ENCODE assay signal across 9 mouse cellular contexts in the genomic region with DNA sequence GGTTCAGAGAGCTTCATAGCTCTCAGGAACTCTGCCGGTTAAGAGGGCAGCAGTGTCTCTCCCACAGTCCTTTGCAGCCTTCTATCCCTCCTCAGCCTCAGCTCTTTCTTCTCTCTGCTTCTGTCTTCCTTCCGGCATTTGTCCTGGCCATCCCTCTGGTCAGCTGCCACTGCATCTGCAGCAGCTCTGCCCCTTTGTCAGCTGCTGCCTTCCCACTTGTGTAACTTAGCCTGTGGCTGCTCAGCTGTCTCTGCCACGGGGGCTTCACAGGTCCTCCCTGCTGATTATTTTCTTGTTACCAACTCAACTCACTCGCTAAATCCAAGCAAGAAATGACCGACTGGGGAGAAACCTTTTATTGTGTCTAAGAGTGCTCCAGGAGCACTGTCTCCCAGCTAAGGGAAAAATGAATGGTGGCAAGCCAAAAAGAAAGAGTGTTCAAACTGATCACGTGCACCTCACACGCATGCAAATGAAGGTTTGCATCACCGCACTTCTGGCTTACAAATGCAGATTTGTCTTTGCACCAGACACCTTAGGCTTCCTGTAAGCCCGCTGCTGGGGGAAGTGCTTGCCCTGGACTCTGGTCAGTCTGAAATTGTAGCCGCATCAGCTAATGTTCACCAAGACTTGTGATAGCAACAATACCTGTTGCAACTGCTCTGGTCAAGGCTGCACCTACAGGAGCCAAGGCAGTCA. TPM values are rescaled to one million over a fixed set of nuclear protein-coding genes. Genes with fewer than 3 reads are reported as not detected.
A peak's percentile ranks its signal among the peaks of the same experiment; 100 is the strongest.
DNase-seq lines count a peak whose midpoint lies in the region; ATAC-seq and TF ChIP-seq lines count a peak whose summit lies in the region.
"Had no signal": no experiment of that assay in that cellular context is flagged by ENCODE, and none has a peak within 500 bp of the region (broad histone marks: within the 10 kb centered on the region; RNA-seq: fewer than 3 reads in every experiment).

No protein-coding gene starts in this region.

- peaks cover 16% of the 10 kb centered on the region for H3K4me1 ChIP-seq in forebrain, embryonic 13.5 days

- peak overlapping the region; percentile 3; the same call in 1 of the 2 replicates for H3K27ac ChIP-seq in forebrain, embryonic 13.5 days
- H3K27ac ChIP-seq in layer of hippocampus, adult 2 months = no peak overlapping the region

- DNase-seq in kidney, adult 9 months = peak; percentile 31
- DNase-seq in kidney, postnatal 4 days = no peak
- DNase-seq in splenic B cell, adult 2 months (ENCODE audit: low read depth, low spot score) = peak; percentile 72
- no peak for DNase-seq in layer of hippocampus, adult 9-10 months (ENCODE audit: low spot score)
- DNase-seq in layer of hippocampus, adult 2 months (ENCODE audit: low spot score in 2 of 2) = no peak
- DNase-seq in layer of hippocampus, adult 8-10 months (ENCODE audit: low spot score in 2 of 2) = no peak
- DNase-seq: heart, postnatal 14 days had no signal

- H3K36me3 ChIP-seq in forebrain, embryonic 13.5 days (ENCODE audit: poor library complexity, severe bottlenecking) = no peaks in the 10 kb centered on the region
- H3K36me3 ChIP-seq in splenic B cell, adult 2 months (ENCODE audit: control insufficient read depth, insufficient read depth, low read length, poor library complexity, severe bottlenecking) = no peaks in the 10 kb centered on the region

- peak; percentile 65 for ATAC-seq in forebrain, embryonic 13.5 days
- peak; percentile 48; the same call in 1 of the 2 replicates for ATAC-seq in megakaryocyte, adult 5-6 weeks (ENCODE audit: poor library complexity, severe bottlenecking)

- no peaks in the 10 kb centered on the region for H3K27me3 ChIP-seq in forebrain, embryonic 13.5 days
- no peaks in the 10 kb centered on the region for H3K27me3 ChIP-seq in splenic B cell, adult 2 months (ENCODE audit: control insufficient read depth, insufficient read depth, low read length, poor library complexity, severe bottlenecking)

- H3K9me3 ChIP-seq in forebrain, embryonic 13.5 days (replicated peaks) = no peaks in the 10 kb centered on the region

- 24% methylated on average over 10 of the region's 10 CpGs for WGBS in forebrain, embryonic 13.5 days

- no peak overlapping the region for H3K4me3 ChIP-seq in forebrain, embryonic 13.5 days
- H3K4me3 ChIP-seq in layer of hippocampus, adult 2 months = no peak overlapping the region

- H3K9ac ChIP-seq in forebrain, embryonic 13.5 days = no peak overlapping the region

- peak overlapping the region; percentile 24 for H3K4me2 ChIP-seq in forebrain, embryonic 13.5 days

- no peak for TF ChIP-seq CTCF in layer of hippocampus, adult 2 months (conservative IDR thresholded peaks at IDR 0.05)

RNA-seq across cellular contexts. Expression of a gene that starts 24.8 kb away (rescaled TPM):
- polyA plus RNA-seq in forebrain, embryonic 13.5 days (2015; fragmentation: Nextera tagmentation; extraction: Ambion mirVana) = 42.2 and 45.8 TPM in 2 replicates
- total RNA-seq in megakaryocyte, adult 5-6 weeks (2015) = 2.5 and 3.7 TPM in 2 replicates
- total RNA-seq in megakaryocyte, adult 5-6 weeks (2017) = 3.9 and 5.2 TPM in 2 replicates
- total RNA-seq in layer of hippocampus, adult 2 months (2021) = 10 to 100 TPM; 22.6 to 25.0 TPM
- 10 to 100 TPM; 17.1 to 19.7 (median 19.1) TPM for total RNA-seq in layer of hippocampus, adult 8-10 months (2022)

Comparison
In these comparisons a context has a peak if more than half of its experiments do, and no peak if none do; other contexts are left out.
1. DNase-seq: peak in kidney, adult 9 months (single experiment) and splenic B cell, adult 2 months (single experiment); none in kidney, postnatal 4 days (0 of 2), layer of hippocampus, adult 9-10 months (single experiment), layer of hippocampus, adult 2 months (0 of 2) and layer of hippocampus, adult 8-10 months (0 of 2).